Mouse (Mus musculus) mesoderm, embryonic 11.5 days (tissue): ENCODE data around the gene Ezh2.

Source experiments
- DNase-seq: peaks from one replicate; pipeline ENCODE4 v3.0.0-alpha.2; 2012; ENCODE audit warnings: low read depth, low spot score

The Ezh2 gene

GRCm38 (mm10) chr6:47552280-47552679 is 42.9 kb downstream of the Ezh2 start:
- no peak for DNase-seq

- no peak for DNase-seq
Measured at GRCm38 (mm10) chr6:47535333-47535732, 59.8 kb downstream of the Ezh2 start.

GRCm38 (mm10) chr6:47532547-47532946 is 62.6 kb downstream of the Ezh2 start:
- no peak for DNase-seq

GRCm38 (mm10) chr6:47527655-47528054 is 67.5 kb downstream of the Ezh2 start:
- no peak for DNase-seq

GRCm38 (mm10) chr6:47527129-47527528 is 68.0 kb downstream of the Ezh2 start:
- DNase-seq: no peak

- no peak for DNase-seq
Measured at GRCm38 (mm10) chr6:47526446-47526845, 68.7 kb downstream of the Ezh2 start.

GRCm38 (mm10) chr6:47525041-47525440 is 70.1 kb downstream of the Ezh2 start:
- no peak for DNase-seq

- no peak for DNase-seq
Measured at GRCm38 (mm10) chr6:47522431-47522830, 72.7 kb downstream of the Ezh2 start.

GRCm38 (mm10) chr6:47520030-47520429 is 75.1 kb downstream of the Ezh2 start:
- no peak for DNase-seq

- DNase-seq: no peak
Measured at GRCm38 (mm10) chr6:47494562-47494961, 100.6 kb downstream of the Ezh2 start.

- DNase-seq: no peak
Measured at GRCm38 (mm10) chr6:47482027-47482426, 113.1 kb downstream of the Ezh2 start.
